Mouse (Mus musculus) lung, embryonic 15.5 days (tissue): ENCODE measurements around the gene Tex46. TPM values are rescaled to one million over a fixed set of nuclear protein-coding genes. Genes with fewer than 3 reads are reported as not detected.

Source experiments
- ATAC-seq: fragments of 200-750 bp; cut with Nextera tagmentation; 2 replicates; pipeline ENCODE4 v1.8.0; 2017; ENCODE audit warnings: moderate number of reproducible peaks, borderline replicate concordance; ENCODE audit not compliant: low FRiP score, low TSS enrichment; ENCODE audit errors: extremely low read depth
- H3K27ac ChIP-seq: fragments of 300-500 bp; sonication (generic); 2 replicates; pipeline ENCODE4 v1.5.1; 2015; ENCODE audit warnings: moderate library complexity, mild to moderate bottlenecking, inconsistent platforms
- H3K27me3 ChIP-seq: fragments of 300-500 bp; sonication (generic); 2 replicates; pipeline ENCODE4 v1.6.1; 2015; ENCODE audit warnings: inconsistent platforms
- H3K36me3 ChIP-seq: fragments of 300-500 bp; sonication (generic); 2 replicates; pipeline ENCODE4 v1.6.1; 2015; ENCODE audit warnings: inconsistent platforms
- H3K4me1 ChIP-seq: fragments of 300-500 bp; sonication (generic); 2 replicates; pipeline ENCODE4 v1.6.1; 2015; ENCODE audit warnings: inconsistent platforms
- H3K4me2 ChIP-seq: fragments of 300-500 bp; sonication (generic); 2 replicates; pipeline ENCODE4 v1.6.1; 2015; ENCODE audit warnings: inconsistent platforms, mild to moderate bottlenecking, moderate library complexity
- H3K4me3 ChIP-seq: fragments of 300-500 bp; sonication (generic); 2 replicates; pipeline ENCODE4 v1.5.1; 2015; ENCODE audit warnings: mild to moderate bottlenecking, inconsistent platforms
- H3K9ac ChIP-seq: fragments of 300-500 bp; sonication (generic); 2 replicates; pipeline ENCODE4 v1.6.1; 2015; ENCODE audit warnings: inconsistent platforms
- H3K9me3 ChIP-seq: fragments of 300-500 bp; sonication (generic); 2 replicates; pipeline ENCODE4 v1.6.1; 2016; ENCODE audit warnings: inconsistent platforms
- WGBS: fragments of 180-500 bp; shearing (Covaris S2); methylation state at CpG from one replicate; pipeline ENCODE4 v1.1.7; 2015; 5-methylcytosine and 5-hydroxymethylcytosine counted together
- microRNA-seq: library from miRNA; unstranded; fragments of <30 nt; microRNA quantifications from one replicate; pipeline ENCODE4, GENCODE M21; 2016
- polyA plus RNA-seq: library from polyadenylated mRNA; unstranded; fragments of >200 nt; fragmentation: Nextera tagmentation; extraction: Ambion mirVana; gene quantifications from 2 replicates; pipeline ENCODE4 v1.2.1, GENCODE M21; 2015

Gene Tex46
- polyA plus RNA-seq, 1 experiment from 2014 or later: not detected

GRCm38 (mm10) chr4:136652528-136652910 lies 42.3 kb downstream of the Tex46 start:
- Histone ChIP-seq H3K4me1 (peaks cover 9% of the 10 kb centered on the region), H3K27ac (no peak overlapping the region), H3K27me3 (no peaks in the 10 kb centered on the region), H3K4me2 (no peak overlapping the region), H3K36me3 (no peaks in the 10 kb centered on the region), H3K9me3 (no peaks in the 10 kb centered on the region), H3K4me3 (no peak overlapping the region), H3K9ac (no peak overlapping the region)
- no peak for ATAC-seq
- 72% methylated on average over 11 of the region's 11 CpGs for WGBS

GRCm38 (mm10) chr4:136653019-136653418 lies 42.8 kb downstream of the Tex46 start:
- no peak overlapping the region for H3K4me3 ChIP-seq
- H3K27ac ChIP-seq: no peak overlapping the region
- no peak for ATAC-seq
- no peaks in the 10 kb centered on the region for H3K36me3 ChIP-seq
- no peaks in the 10 kb centered on the region for H3K9me3 ChIP-seq
- H3K4me1 ChIP-seq: peaks cover 9% of the 10 kb centered on the region
- H3K9ac ChIP-seq: no peak overlapping the region
- no peaks in the 10 kb centered on the region for H3K27me3 ChIP-seq
- no peak overlapping the region for H3K4me2 ChIP-seq
- WGBS: 47% methylated on average over 6 of the region's 6 CpGs

- Histone ChIP-seq H3K4me1 (peaks cover 9% of the 10 kb centered on the region), H3K9ac (no peak overlapping the region), H3K4me3 (no peak overlapping the region), H3K36me3 (no peaks in the 10 kb centered on the region), H3K9me3 (no peaks in the 10 kb centered on the region), H3K4me2 (no peak overlapping the region), H3K27me3 (no peaks in the 10 kb centered on the region), H3K27ac (no peak overlapping the region)
- ATAC-seq: no peak
- 75% methylated on average over 10 of the region's 10 CpGs for WGBS
These were observed 43.5 kb downstream of the Tex46 start for GRCm38 (mm10) chr4:136653692-136654234.

- Histone ChIP-seq H3K9ac (no peak overlapping the region), H3K27me3 (no peaks in the 10 kb centered on the region), H3K4me2 (no peak overlapping the region), H3K9me3 (no peaks in the 10 kb centered on the region), H3K27ac (no peak overlapping the region), H3K36me3 (no peaks in the 10 kb centered on the region), H3K4me3 (no peak overlapping the region), H3K4me1 (no peaks in the 10 kb centered on the region)
- 72% methylated on average over 3 of the region's 3 CpGs for WGBS
- ATAC-seq: no peak
These were observed 47.7 kb downstream of the Tex46 start for GRCm38 (mm10) chr4:136657914-136658313.

Small RNA genes within 50 kb of the gene (microRNA-seq; reads per million reads assigned to microRNA genes)
- not detected for gene Gm22180

Other genes with a start within 250 kb of the Tex46 start
- not detected in 2 replicates for gene Htr1d, start 186.9 kb upstream of the Tex46 start, polyA plus RNA-seq
- gene 6030445D17Rik, start 148.2 kb upstream of the Tex46 start, polyA plus RNA-seq: 0.46 and 0.57 TPM in 2 replicates
- gene Luzp1, start 140.7 kb upstream of the Tex46 start, polyA plus RNA-seq: 109 and 121 TPM in 2 replicates
- gene Kdm1a, start 7.7 kb upstream of the Tex46 start, polyA plus RNA-seq: 34.5 and 36.3 TPM in 2 replicates
- gene Lactbl1, start 12.2 kb downstream of the Tex46 start, polyA plus RNA-seq: not detected in 2 replicates
- 5.1 and 5.8 TPM in 2 replicates for gene Ephb2, start 225.6 kb downstream of the Tex46 start, polyA plus RNA-seq